Mouse (Mus musculus): ENCODE measurements around the gene Haus3. TPM values are rescaled to one million over a fixed set of nuclear protein-coding genes. Genes with fewer than 3 reads are reported as not detected.

Haus3 gene
- total and polyA plus RNA-seq, 2 experiments from 2014 or later, result 7.6 to 10.3 TPM

GRCm38 (mm10) chr5:34177091-34177490, 7.8 kb upstream of the Haus3 start:
- no peak overlapping the region for H3K4me3 ChIP-seq (ENCODE audit: low read depth, low read length)
- H3K27me3 ChIP-seq (ENCODE audit: insufficient read depth, low read length), result no peaks in the 10 kb centered on the region
- H3K4me1 ChIP-seq (ENCODE audit: insufficient read depth, low read length), result no peaks in the 10 kb centered on the region
- no peak overlapping the region for H3K4me2 ChIP-seq (ENCODE audit: low read depth, low read length, poor library complexity, severe bottlenecking)
- no peak for DNase-seq (ENCODE audit: low spot score)
- TF ChIP-seq CTCF (IDR thresholded peaks at IDR 0.05), result no peak
- H3K27ac ChIP-seq (ENCODE audit: low read depth, low read length), result no peak overlapping the region
- WGBS, result 93% methylated on average over 2 of the region's 2 CpGs
- no peaks in the 10 kb centered on the region for H3K9me3 ChIP-seq (ENCODE audit: low read length)
- H3K36me3 ChIP-seq (ENCODE audit: insufficient read depth, low read length), result peaks cover 53% of the 10 kb centered on the region
- no peak for ATAC-seq (ENCODE audit: low FRiP score)
- H3K9ac ChIP-seq (replicated peaks; ENCODE audit: low read length, poor library complexity, severe bottlenecking), result no peak overlapping the region

GRCm38 (mm10) chr5:34176691-34177090, 7.4 kb upstream of the Haus3 start:
- Histone ChIP-seq H3K9ac (replicated peaks; ENCODE audit: low read length, poor library complexity, severe bottlenecking) (no peak overlapping the region), H3K4me3 (ENCODE audit: low read depth, low read length) (no peak overlapping the region), H3K4me2 (ENCODE audit: low read depth, low read length, poor library complexity, severe bottlenecking) (no peak overlapping the region), H3K36me3 (ENCODE audit: insufficient read depth, low read length) (peaks cover 53% of the 10 kb centered on the region), H3K27me3 (ENCODE audit: insufficient read depth, low read length) (no peaks in the 10 kb centered on the region), H3K27ac (ENCODE audit: low read depth, low read length) (no peak overlapping the region), H3K4me1 (ENCODE audit: insufficient read depth, low read length) (no peaks in the 10 kb centered on the region), H3K9me3 (ENCODE audit: low read length) (no peaks in the 10 kb centered on the region)
- no peak for TF ChIP-seq CTCF (IDR thresholded peaks at IDR 0.05)
- ATAC-seq (ENCODE audit: low FRiP score), result no peak
- 72% methylated on average over 10 of the region's 10 CpGs for WGBS
- DNase-seq (ENCODE audit: low spot score), result no peak

GRCm38 (mm10) chr5:34175403-34175694, 6.0 kb upstream of the Haus3 start:
- no peak for TF ChIP-seq CTCF (IDR thresholded peaks at IDR 0.05)
- Histone ChIP-seq H3K9me3 (ENCODE audit: low read length) (no peaks in the 10 kb centered on the region), H3K27ac (ENCODE audit: low read depth, low read length) (no peak overlapping the region), H3K36me3 (ENCODE audit: insufficient read depth, low read length) (peaks cover 53% of the 10 kb centered on the region), H3K9ac (replicated peaks; ENCODE audit: low read length, poor library complexity, severe bottlenecking) (no peak overlapping the region), H3K4me2 (ENCODE audit: low read depth, low read length, poor library complexity, severe bottlenecking) (no peak overlapping the region), H3K27me3 (ENCODE audit: insufficient read depth, low read length) (no peaks in the 10 kb centered on the region), H3K4me1 (ENCODE audit: insufficient read depth, low read length) (no peaks in the 10 kb centered on the region), H3K4me3 (ENCODE audit: low read depth, low read length) (no peak overlapping the region)
- ATAC-seq (ENCODE audit: low FRiP score), result no peak
- 20% methylated on average over 5 of the region's 5 CpGs for WGBS
- no peak for DNase-seq (ENCODE audit: low spot score)

- 69% methylated on average over 5 of the region's 5 CpGs for WGBS
- no peak overlapping the region for H3K27ac ChIP-seq (ENCODE audit: low read depth, low read length)
- H3K27me3 ChIP-seq (ENCODE audit: insufficient read depth, low read length), result no peaks in the 10 kb centered on the region
- DNase-seq (ENCODE audit: low spot score) (no peak), ATAC-seq (ENCODE audit: low FRiP score) (no peak)
- TF ChIP-seq CTCF (IDR thresholded peaks at IDR 0.05), result no peak
- H3K4me3 ChIP-seq (ENCODE audit: low read depth, low read length), result no peak overlapping the region
- no peaks in the 10 kb centered on the region for H3K4me1 ChIP-seq (ENCODE audit: insufficient read depth, low read length)
- no peaks in the 10 kb centered on the region for H3K9me3 ChIP-seq (ENCODE audit: low read length)
- H3K4me2 ChIP-seq (ENCODE audit: low read depth, low read length, poor library complexity, severe bottlenecking), result no peak overlapping the region
- peaks cover 53% of the 10 kb centered on the region for H3K36me3 ChIP-seq (ENCODE audit: insufficient read depth, low read length)
- H3K9ac ChIP-seq (replicated peaks; ENCODE audit: low read length, poor library complexity, severe bottlenecking), result no peak overlapping the region
Observed at GRCm38 (mm10) chr5:34174550-34175402, 5.4 kb upstream of the Haus3 start.

GRCm38 (mm10) chr5:34174021-34174420, 4.7 kb upstream of the Haus3 start:
- H3K27me3 ChIP-seq (ENCODE audit: insufficient read depth, low read length), result no peaks in the 10 kb centered on the region
- no peak overlapping the region for H3K4me3 ChIP-seq (ENCODE audit: low read depth, low read length)
- no peak overlapping the region for H3K4me2 ChIP-seq (ENCODE audit: low read depth, low read length, poor library complexity, severe bottlenecking)
- H3K36me3 ChIP-seq (ENCODE audit: insufficient read depth, low read length), result peaks cover 53% of the 10 kb centered on the region
- H3K4me1 ChIP-seq (ENCODE audit: insufficient read depth, low read length), result no peaks in the 10 kb centered on the region
- ATAC-seq (ENCODE audit: low FRiP score) (no peak), DNase-seq (ENCODE audit: low spot score) (no peak)
- H3K9ac ChIP-seq (replicated peaks; ENCODE audit: low read length, poor library complexity, severe bottlenecking), result no peak overlapping the region
- no peak for TF ChIP-seq CTCF (IDR thresholded peaks at IDR 0.05)
- 91% methylated on average over 2 of the region's 2 CpGs for WGBS
- H3K9me3 ChIP-seq (ENCODE audit: low read length), result no peaks in the 10 kb centered on the region
- no peak overlapping the region for H3K27ac ChIP-seq (ENCODE audit: low read depth, low read length)

GRCm38 (mm10) chr5:34170726-34171125, 1.4 kb upstream of the Haus3 start:
- no peak for TF ChIP-seq CTCF (IDR thresholded peaks at IDR 0.05)
- no peak overlapping the region for H3K27ac ChIP-seq (ENCODE audit: low read depth, low read length)
- H3K9me3 ChIP-seq (ENCODE audit: low read length), result no peaks in the 10 kb centered on the region
- peaks cover 26% of the 10 kb centered on the region for H3K36me3 ChIP-seq (ENCODE audit: insufficient read depth, low read length)
- ATAC-seq (ENCODE audit: low FRiP score), result no peak
- H3K4me1 ChIP-seq (ENCODE audit: insufficient read depth, low read length), result no peaks in the 10 kb centered on the region
- H3K4me3 ChIP-seq (ENCODE audit: low read depth, low read length), result no peak overlapping the region
- no peak overlapping the region for H3K9ac ChIP-seq (replicated peaks; ENCODE audit: low read length, poor library complexity, severe bottlenecking)
- DNase-seq (ENCODE audit: low spot score), result no peak
- 75% methylated on average over 4 of the region's 4 CpGs for WGBS
- no peak overlapping the region for H3K4me2 ChIP-seq (ENCODE audit: low read depth, low read length, poor library complexity, severe bottlenecking)
- no peaks in the 10 kb centered on the region for H3K27me3 ChIP-seq (ENCODE audit: insufficient read depth, low read length)
